Mouse (Mus musculus) embryonic stem cell, embryonic (primary cell): ENCODE results near the gene Pip5k1c.

Experiments
- CTCF ChIA-PET, 4 experiments: fragments of 300-600 bp in 2 of 4; fragments of 350-600 bp in 2 of 4; sonication (Branson Sonifier 250); formaldehyde crosslinking; loops; one replicate each; lab custom pipeline; 2022; ENCODE audit warnings: inconsistent platforms in 2 of 4; lab: Charles Lee
- POLR2A ChIA-PET, 4 experiments: fragments of 300-600 bp in 2 of 4; fragments of 350-600 bp in 2 of 4; sonication (Branson Sonifier 250); formaldehyde crosslinking; loops; one replicate each; lab custom pipeline; 2022; ENCODE audit warnings: antibody characterized with exemption in 4 of 4, inconsistent platforms in 1 of 4; lab: Charles Lee

The Pip5k1c gene

DNA sequence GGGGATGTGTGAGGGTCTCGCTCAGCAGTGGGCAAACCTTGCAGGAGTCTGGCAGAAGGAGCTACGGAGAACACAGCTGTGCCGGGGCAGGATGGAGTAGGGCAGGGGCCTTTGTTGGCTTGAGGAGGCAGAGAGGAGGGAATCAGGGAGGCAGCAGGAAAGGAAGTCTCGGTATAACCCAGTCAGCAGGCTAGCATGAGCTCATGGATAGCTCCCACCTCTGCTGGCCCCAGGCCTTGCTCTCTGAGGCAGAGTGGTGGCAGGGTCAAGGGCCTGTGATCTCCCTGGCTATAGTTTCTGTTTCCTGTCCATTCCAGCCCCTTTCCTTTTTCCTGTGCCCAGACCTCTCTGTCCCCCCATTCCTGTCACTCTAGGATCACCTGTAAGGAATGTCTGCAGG lies 9.5 kb downstream of the Pip5k1c start:
- ChIA-PET CTCF (interaction anchor here in 3 of 4 experiments (0.6 to 8.6 kb wide), 9 partner anchors 10 to 99 kb away, joined by 3 to 263 read pairs (median 10); partner anchors contain the start of genes Pip5k1c (in 3 of the 3), Tjp3 (in 2 of the 3) and Cactin (in 1 of the 3)), POLR2A (interaction anchor here in 3 of 4 experiments (0.6 to 8.6 kb wide), 15 partner anchors 9 to 876 kb away, joined by 3 to 79 read pairs (median 3); partner anchors contain the start of genes Cactin (in 3 of the 3), Pip5k1c (in 2 of the 3) and Tjp3 (in 2 of the 3))

GRCm38 (mm10) chr10:81302781-81303218 lies 10.0 kb downstream of the Pip5k1c start:
- POLR2A ChIA-PET: interaction anchor here in 3 of 4 experiments (0.6 to 8.6 kb wide), 16 partner anchors 8 to 875 kb away, joined by 3 to 79 read pairs (median 4); partner anchors contain the start of genes Cactin (in 3 of the 3), Pip5k1c (in 2 of the 3) and Tjp3 (in 2 of the 3)
- CTCF ChIA-PET: interaction anchor here in 3 of 4 experiments (0.6 to 8.6 kb wide), 10 partner anchors 10 to 247 kb away, joined by 3 to 263 read pairs (median 6); partner anchors contain the start of genes Pip5k1c (in 3 of the 3), Tjp3 (in 2 of the 3) and Cactin (in 1 of the 3)

GRCm38 (mm10) chr10:81303258-81303657 lies 10.5 kb downstream of the Pip5k1c start:
- POLR2A ChIA-PET: interaction anchor here (0.6 to 8.6 kb wide), 14 partner anchors 8 to 247 kb away, joined by 3 to 79 read pairs (median 4); partner anchors contain the start of genes Cactin (in 3 of the 4), Pip5k1c (in 2 of the 4) and Tjp3 (in 2 of the 4)
- CTCF ChIA-PET: interaction anchor here in 3 of 4 experiments (0.6 to 8.6 kb wide), 6 partner anchors 11 to 247 kb away, joined by 3 to 263 read pairs (median 16); partner anchors contain the start of genes Pip5k1c (in 3 of the 3) and Tjp3 (in 2 of the 3)

GRCm38 (mm10) chr10:81303761-81304160 lies 11.0 kb downstream of the Pip5k1c start:
- POLR2A ChIA-PET: interaction anchor here (0.6 to 8.6 kb wide), 13 partner anchors 9 to 246 kb away, joined by 3 to 79 read pairs (median 7); partner anchors contain the start of genes Pip5k1c (in 3 of the 4), Cactin (in 2 of the 4) and Tjp3 (in 2 of the 4)

GRCm38 (mm10) chr10:81304597-81305238 lies 12.0 kb downstream of the Pip5k1c start:
- ChIA-PET CTCF (interaction anchor here (0.5 to 8.6 kb wide), 88 partner anchors 8 to 881 kb away, joined by 3 to 263 read pairs (median 4); partner anchors contain the start of genes Pip5k1c (in 4 of the 4), Cactin (in 3 of the 4), Tjp3 (in 3 of the 4) and Hmg20b (in 2 of the 4)), POLR2A (interaction anchor here (0.7 to 8.6 kb wide), 34 partner anchors 9 to 718 kb away, joined by 3 to 79 read pairs (median 4); partner anchors contain the start of genes Cactin (in 4 of the 4), Pip5k1c (in 4 of the 4) and Tjp3 (in 2 of the 4))

More at GRCm38 (mm10) chr10:81303761-81304160, 11.0 kb downstream of the Pip5k1c start:
- CTCF ChIA-PET: interaction anchor here in 3 of 4 experiments (2.7 to 8.6 kb wide), 4 partner anchors 11 to 17 kb away, joined by 20 to 263 read pairs (median 66); partner anchors contain the start of genes Pip5k1c (in 2 of the 3), Tjp3 (in 2 of the 3) and Cactin (in 1 of the 3)

DNA sequence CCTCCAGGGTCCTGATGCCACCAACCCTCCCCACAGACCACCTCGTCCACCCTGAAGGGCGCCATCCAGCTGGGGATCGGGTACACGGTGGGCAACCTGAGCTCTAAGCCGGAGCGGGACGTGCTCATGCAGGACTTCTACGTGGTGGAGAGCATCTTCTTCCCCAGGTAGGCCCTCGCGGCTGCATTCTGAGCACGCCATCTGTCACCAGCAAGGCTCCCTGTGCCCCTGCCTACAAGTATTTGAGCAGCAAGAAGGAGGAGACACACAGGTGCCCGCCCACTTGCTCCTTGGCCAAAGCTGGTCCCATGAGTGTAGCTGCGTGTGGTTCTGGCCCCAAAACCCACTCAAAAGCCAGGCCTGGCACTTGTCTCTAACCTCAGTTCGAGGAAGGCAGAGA lies 12.9 kb downstream of the Pip5k1c start:
- POLR2A ChIA-PET: interaction anchor here (0.7 to 8.6 kb wide), 26 partner anchors 8 to 201 kb away, joined by 3 to 79 read pairs (median 5); partner anchors contain the start of genes Pip5k1c (in 4 of the 4), Cactin (in 3 of the 4) and Tjp3 (in 2 of the 4)
- CTCF ChIA-PET: interaction anchor here (0.7 to 8.6 kb wide), 58 partner anchors 8 to 882 kb away, joined by 3 to 263 read pairs (median 5); partner anchors contain the start of genes Pip5k1c (in 4 of the 4), Cactin (in 3 of the 4), Tjp3 (in 3 of the 4) and Hmg20b (in 2 of the 4)

- ChIA-PET POLR2A (interaction anchor here (0.6 to 8.6 kb wide), 15 partner anchors 10 to 201 kb away, joined by 3 to 79 read pairs (median 6); partner anchors contain the start of genes Cactin (in 3 of the 4), Pip5k1c (in 2 of the 4) and Tjp3 (in 1 of the 4)), CTCF (interaction anchor here (0.7 to 8.6 kb wide), 21 partner anchors 8 to 85 kb away, joined by 3 to 263 read pairs (median 9); partner anchors contain the start of genes Pip5k1c (in 3 of the 4), Tjp3 (in 2 of the 4), Cactin (in 1 of the 4) and Gipc3 (in 1 of the 4))
Observed at GRCm38 (mm10) chr10:81306173-81306668, 13.5 kb downstream of the Pip5k1c start.

DNA sequence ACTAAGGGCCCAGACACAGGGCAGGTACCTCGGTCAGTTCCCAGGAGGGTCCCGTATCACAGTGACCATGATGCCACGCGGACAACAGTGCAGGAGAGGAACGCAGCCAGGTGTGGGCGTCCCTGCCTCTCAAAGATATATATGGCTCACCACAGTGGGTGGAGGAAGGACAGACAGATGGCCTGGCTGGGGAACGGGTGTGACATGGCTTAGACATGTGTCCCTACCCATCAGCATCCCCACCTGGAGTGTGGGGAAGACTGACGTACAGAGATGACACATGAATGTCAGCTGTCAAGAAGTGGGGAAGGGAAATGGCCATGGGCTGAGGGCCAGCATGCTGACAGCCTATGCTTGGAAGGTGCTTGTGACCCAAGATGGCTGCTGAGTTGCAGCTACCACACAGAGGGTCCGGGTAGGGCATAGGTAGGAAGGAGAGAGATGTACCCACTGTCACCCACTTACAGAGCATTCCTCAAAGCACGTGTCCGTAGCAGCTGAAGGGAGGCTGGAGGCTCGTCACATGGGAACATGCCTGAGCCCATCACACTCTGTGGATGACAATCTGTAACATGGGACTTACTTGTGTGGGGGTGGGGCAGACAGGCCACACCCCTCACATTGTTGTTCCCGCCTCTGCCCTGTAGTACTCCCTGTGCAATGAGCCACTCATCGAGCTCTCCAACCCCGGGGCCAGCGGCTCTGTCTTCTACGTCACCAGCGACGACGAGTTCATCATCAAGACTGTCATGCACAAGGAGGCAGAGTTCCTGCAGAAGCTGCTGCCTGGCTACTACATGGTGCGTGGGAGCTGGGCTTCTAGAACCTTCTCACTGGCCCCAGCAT lies 14.3 kb downstream of the Pip5k1c start:
- CTCF ChIA-PET: interaction anchor here (0.5 to 8.6 kb wide), 13 partner anchors 9 to 109 kb away, joined by 3 to 263 read pairs (median 5); partner anchors contain the start of genes Tjp3 (in 3 of the 4), Pip5k1c (in 2 of the 4) and Cactin (in 1 of the 4)
- POLR2A ChIA-PET: interaction anchor here (0.6 to 8.6 kb wide), 10 partner anchors 9 to 42 kb away, joined by 3 to 79 read pairs (median 5); partner anchors contain the start of genes Pip5k1c (in 3 of the 4), Cactin (in 2 of the 4) and Tjp3 (in 1 of the 4)

DNA sequence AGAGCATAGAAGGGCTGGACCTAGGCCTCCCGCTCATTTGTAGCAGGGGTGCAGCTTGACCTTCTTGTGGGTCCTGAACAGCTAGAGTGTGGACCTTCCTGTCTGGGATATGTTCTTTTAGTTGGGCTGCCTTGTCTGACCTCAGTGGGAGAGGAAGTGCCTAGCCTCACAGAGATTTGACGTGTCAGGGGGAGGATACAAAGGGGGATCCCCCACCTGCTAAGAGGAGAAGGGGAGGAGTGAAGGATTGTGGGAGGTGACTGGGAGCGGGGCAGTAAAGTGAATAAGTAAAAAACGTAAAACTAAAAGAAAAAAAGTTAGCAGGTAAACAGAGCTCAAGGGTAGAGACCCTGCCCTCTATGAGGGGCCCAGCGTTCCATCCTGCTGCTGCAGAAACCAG lies 16.8 kb downstream of the Pip5k1c start:
- POLR2A ChIA-PET: interaction anchor here in 2 of 4 experiments (1.5 to 9.8 kb wide), 4 partner anchors 11 to 16 kb away, joined by 6 to 85 read pairs (median 10); partner anchors contain the start of genes Cactin (in 2 of the 2), Pip5k1c (in 1 of the 2) and Tjp3 (in 1 of the 2)

GRCm38 (mm10) chr10:81313581-81313980 lies 20.8 kb downstream of the Pip5k1c start:
- ChIA-PET CTCF (interaction anchor here in 2 of 4 experiments (0.6 to 1.7 kb wide), 3 partner anchors 8 to 50 kb away, joined by 3 to 10 read pairs (median 3); no protein-coding TSS in a partner anchor), POLR2A (interaction anchor here in 3 of 4 experiments (0.9 to 9.8 kb wide), 5 partner anchors 8 to 21 kb away, joined by 3 to 85 read pairs (median 3); partner anchors contain the start of genes Pip5k1c (in 3 of the 3) and Tjp3 (in 1 of the 3))

More for the DNA sequence above, 16.8 kb downstream of the Pip5k1c start:
- CTCF ChIA-PET: interaction anchor here in 1 of 4 experiments (1.2 to 3.4 kb wide), 3 partner anchors 17 to 32 kb away, joined by 3 to 14 read pairs (median 4); partner anchors contain the start of genes Pip5k1c and Tjp3

- POLR2A ChIA-PET: interaction anchor here in 3 of 4 experiments (1.0 to 9.8 kb wide), 6 partner anchors 9 to 123 kb away, joined by 3 to 85 read pairs (median 4); partner anchors contain the start of genes Pip5k1c (in 2 of the 3) and Tjp3 (in 1 of the 3)
Observed at GRCm38 (mm10) chr10:81314201-81314600, 21.4 kb downstream of the Pip5k1c start.

DNA sequence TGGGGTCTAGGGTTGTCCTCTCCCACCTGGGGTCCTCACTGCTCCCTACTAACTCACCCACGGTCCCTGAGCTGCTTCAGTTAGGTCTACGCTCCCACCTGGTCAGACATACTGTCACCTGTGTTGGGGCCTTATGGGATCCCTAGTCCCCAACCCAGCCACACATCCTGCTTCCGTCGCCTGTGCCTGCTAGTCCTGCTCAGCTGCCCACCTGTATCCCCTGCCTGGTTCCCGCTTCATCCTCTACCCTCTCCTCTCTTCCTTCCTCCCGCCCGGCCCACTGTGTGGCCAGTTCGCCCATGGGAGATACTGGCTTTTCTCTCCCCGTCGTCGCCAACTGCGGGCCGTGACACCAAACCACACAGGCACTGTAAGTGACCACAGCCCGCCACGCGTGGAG lies 22.8 kb downstream of the Pip5k1c start:
- POLR2A ChIA-PET: interaction anchor here in 3 of 4 experiments (0.6 to 9.8 kb wide), 7 partner anchors 9 to 191 kb away, joined by 4 to 85 read pairs (median 12); partner anchors contain the start of genes Pip5k1c (in 1 of the 3) and Tjp3 (in 1 of the 3)
- CTCF ChIA-PET: interaction anchor here in 3 of 4 experiments (0.9 to 4.5 kb wide), 5 partner anchors 10 to 23 kb away, joined by 3 to 85 read pairs (median 6); partner anchors contain the start of genes Pip5k1c (in 2 of the 3) and Tjp3 (in 1 of the 3)

More at GRCm38 (mm10) chr10:81314201-81314600, 21.4 kb downstream of the Pip5k1c start:
- CTCF ChIA-PET: interaction anchor here in 3 of 4 experiments (0.6 to 4.5 kb wide), 5 partner anchors 8 to 50 kb away, joined by 3 to 85 read pairs (median 3); partner anchors contain the start of genes Pip5k1c (in 1 of the 3) and Tjp3 (in 1 of the 3)

GRCm38 (mm10) chr10:81316338-81317060 lies 23.7 kb downstream of the Pip5k1c start:
- POLR2A ChIA-PET: interaction anchor here in 3 of 4 experiments (0.6 to 9.8 kb wide), 51 partner anchors 9 to 1306 kb away, joined by 3 to 85 read pairs (median 4); partner anchors contain the start of genes Pip5k1c (in 3 of the 3), Tjp3 (in 2 of the 3), 1190007I07Rik (in 1 of the 3) and Csnk1g2 (in 1 of the 3)

DNA sequence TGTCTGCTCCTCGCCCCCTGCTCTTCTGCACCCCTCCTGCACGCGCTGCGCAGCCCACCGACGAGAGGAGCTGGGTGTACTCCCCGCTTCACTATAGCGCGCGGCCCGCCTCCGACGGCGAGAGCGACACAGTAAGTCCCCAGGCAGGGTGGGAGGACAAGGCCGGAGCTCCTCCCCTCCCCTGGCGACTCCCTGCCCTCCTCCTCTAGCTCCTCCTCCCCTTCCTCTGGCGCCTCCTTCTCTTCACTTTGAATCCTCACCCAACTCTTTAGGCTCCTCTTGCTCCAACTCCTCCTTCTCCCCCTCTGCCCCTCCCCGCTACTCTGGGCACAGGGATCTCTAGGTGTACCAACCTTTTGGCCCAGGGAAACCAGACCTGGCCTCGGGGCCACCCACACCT lies 24.5 kb downstream of the Pip5k1c start:
- POLR2A ChIA-PET: interaction anchor here in 3 of 4 experiments (0.6 to 9.8 kb wide), 60 partner anchors 9 to 1306 kb away, joined by 3 to 85 read pairs (median 4); partner anchors contain the start of genes Pip5k1c (in 3 of the 3), Tjp3 (in 2 of the 3), 1190007I07Rik (in 1 of the 3) and 4930404N11Rik (in 1 of the 3)
- CTCF ChIA-PET: interaction anchor here (0.5 to 4.5 kb wide), 44 partner anchors 10 to 356 kb away, joined by 3 to 85 read pairs (median 4); partner anchors contain the start of genes Pip5k1c (in 4 of the 4), Tjp3 (in 3 of the 4), Celf5 (in 2 of the 4) and Atcay (in 1 of the 4)

More at GRCm38 (mm10) chr10:81316338-81317060, 23.7 kb downstream of the Pip5k1c start:
- CTCF ChIA-PET: interaction anchor here (0.6 to 4.5 kb wide), 39 partner anchors 9 to 355 kb away, joined by 3 to 85 read pairs (median 4); partner anchors contain the start of genes Pip5k1c (in 4 of the 4), Tjp3 (in 3 of the 4), Celf5 (in 2 of the 4) and Atcay (in 1 of the 4)
